Mouse (Mus musculus) adrenal gland, postnatal 0 days (tissue): ENCODE measurements around the gene Lpar3. TPM values are rescaled to one million over a fixed set of nuclear protein-coding genes. Genes with fewer than 3 reads are reported as not detected.

Experiments
- polyA plus RNA-seq: library from polyadenylated mRNA; unstranded; fragments of >200 nt; fragmentation: Nextera tagmentation; extraction: Ambion mirVana; gene quantifications from 2 replicates; pipeline ENCODE4 v1.2.1, GENCODE M21; 2015

Gene Lpar3
- 0.97 and 1.4 TPM in 2 replicates for polyA plus RNA-seq

GRCm38 (mm10) chr3:146220776-146221486 lies at the start of gene Lpar3:
Gene Lpar3 (plus strand): TSS chr3:146220963.

Other genes starting within 250 kb of the Lpar3 start
- 1.1 TPM in 2 replicates for gene Syde2, start 233.1 kb upstream of the Lpar3 start, polyA plus RNA-seq
- gene Wdr63, start 112.8 kb upstream of the Lpar3 start, polyA plus RNA-seq = 0.46 and 0.61 TPM in 2 replicates
- 0.28 and 1.4 TPM in 2 replicates for gene Mcoln3, start 103.5 kb upstream of the Lpar3 start, polyA plus RNA-seq
- gene Mcoln2, start 71.1 kb upstream of the Lpar3 start, polyA plus RNA-seq = 0.46 and 0.88 TPM in 2 replicates
- gene Ssx2ip, start 183.7 kb downstream of the Lpar3 start, polyA plus RNA-seq = 11.2 and 11.9 TPM in 2 replicates
- gene Ctbs, start 228.8 kb downstream of the Lpar3 start, polyA plus RNA-seq = 11.8 and 15.8 TPM in 2 replicates